Mouse (Mus musculus) yolk sac, embryonic 10.5 days (tissue): ENCODE results near the gene Scd1.

ENCODE experiments used
- DNase-seq: peaks from one replicate; pipeline ENCODE4 v3.0.0-alpha.2; 2017; ENCODE audit warnings: low spot score

Scd1 gene

GRCm38 (mm10) chr19:44363529-44363928 lies 44.1 kb downstream of the Scd1 start:
- peak; percentile 65 for DNase-seq

- DNase-seq, result no peak
Observed at GRCm38 (mm10) chr19:44358700-44359099, 49.0 kb downstream of the Scd1 start.

- no peak for DNase-seq
Observed at GRCm38 (mm10) chr19:44351756-44352155, 55.9 kb downstream of the Scd1 start.

- DNase-seq, result no peak
Observed at GRCm38 (mm10) chr19:44349689-44350088, 58.0 kb downstream of the Scd1 start.
